Mouse (Mus musculus) CH12.LX (cell line): Measurements from ENCODE around the gene Dnaja4. TPM values are rescaled to one million over a fixed set of nuclear protein-coding genes. Genes with fewer than 3 reads are reported as not detected.

Source experiments
- DNase-seq: peaks from one replicate; pipeline ENCODE4 v3.0.0-alpha.2; 2013; ENCODE audit errors: extremely low read depth
- H3K27ac ChIP-seq: 2 replicates; pipeline ENCODE4 v1.5.1; 2012; ENCODE audit warnings: low read depth, mild to moderate bottlenecking, control low read depth, moderate library complexity; ENCODE audit not compliant: insufficient read depth
- H3K27me3 ChIP-seq: replicated peaks from 2 replicates; pipeline ENCODE3; 2012; ENCODE audit warnings: inconsistent platforms
- H3K36me3 ChIP-seq, 2 experiments: replicated peaks in 1 of 2; 2 replicates each; pipeline versions ENCODE3 to v1.6.1; 2012; ENCODE audit warnings: inconsistent platforms in 1 of 2, low read length in 1 of 2, mild to moderate bottlenecking in 1 of 2, mixed read lengths in 1 of 2, moderate library complexity in 1 of 2; ENCODE audit not compliant: control insufficient read depth in 1 of 2, insufficient read depth in 1 of 2
- H3K4me1 ChIP-seq, 2 experiments: 2 replicates each; pipeline ENCODE4 v1.6.1; 2012; ENCODE audit warnings: inconsistent platforms in 1 of 2, moderate library complexity in 1 of 2; ENCODE audit not compliant: insufficient read depth in 2 of 2, control insufficient read depth in 1 of 2
- H3K4me2 ChIP-seq: 2 replicates; pipeline ENCODE4 v1.6.1; 2012; ENCODE audit warnings: low read depth, mild to moderate bottlenecking, control low read depth; ENCODE audit not compliant: poor library complexity, insufficient read depth, severe bottlenecking
- H3K4me3 ChIP-seq, 3 experiments: fragments of 150-350 bp in 1 of 3; sonication (generic) in 1 of 3; replicated peaks in 1 of 3; 2 replicates each; pipeline versions ENCODE3 to v1.5.1; 2011 to 2012; ENCODE audit warnings: low read depth in 2 of 3, low read length in 2 of 3, mild to moderate bottlenecking in 2 of 3, moderate library complexity in 2 of 3, control low read depth in 1 of 3, improper control_type of control experiment in 1 of 3, inconsistent platforms in 1 of 3, mixed read lengths in 1 of 3; ENCODE audit not compliant: poor library complexity in 1 of 3
- H3K79me2 ChIP-seq: replicated peaks from 2 replicates; pipeline ENCODE4 v1.6.1; 2012; ENCODE audit warnings: mild to moderate bottlenecking, moderate library complexity; ENCODE audit not compliant: control insufficient read depth, poor library complexity, insufficient read depth, severe bottlenecking; ENCODE audit errors: extremely low read depth
- H3K9ac ChIP-seq: 2 replicates; pipeline ENCODE4 v1.6.1; 2012; ENCODE audit warnings: low read depth, mild to moderate bottlenecking, control low read depth, moderate library complexity; ENCODE audit not compliant: insufficient read depth
- H3K9me3 ChIP-seq: replicated peaks from 2 replicates; pipeline ENCODE3; 2012; ENCODE audit warnings: low read length, inconsistent platforms, mixed read lengths
- BHLHE40 ChIP-seq: IDR thresholded peaks from 2 replicates; pipeline ENCODE4 v1.6.1; 2011; ENCODE audit warnings: mild to moderate bottlenecking, low read depth, low read length, improper control_type of control experiment
- CHD1 ChIP-seq: IDR thresholded peaks from 2 replicates; pipeline ENCODE4 v1.6.1; 2012; ENCODE audit warnings: low read depth, low read length, improper control_type of control experiment, inconsistent platforms
- CHD2 ChIP-seq: IDR thresholded peaks from 2 replicates; pipeline ENCODE4 v1.6.1; 2011; ENCODE audit warnings: low read length, improper control_type of control experiment
- CTCF ChIP-seq, 2 experiments: IDR thresholded peaks in 1 of 2; conservative IDR thresholded peaks in 1 of 2; 2 replicates each; pipeline ENCODE4 v1.5.1; 2011 to 2012; ENCODE audit warnings: low read depth in 2 of 2, low read length in 2 of 2, improper control_type of control experiment in 1 of 2, inconsistent platforms in 1 of 2, mild to moderate bottlenecking in 1 of 2, moderate library complexity in 1 of 2
- E2F4 ChIP-seq: IDR thresholded peaks from 2 replicates; pipeline ENCODE4 v1.6.1; 2011; ENCODE audit warnings: low read depth, low read length, improper control_type of control experiment; ENCODE audit not compliant: insufficient replicate concordance
- ELF1 ChIP-seq: IDR thresholded peaks from 2 replicates; pipeline ENCODE4 v1.6.1; 2014; ENCODE audit warnings: low read depth, mild to moderate bottlenecking, inconsistent platforms, low read length, improper control_type of control experiment
- EP300 ChIP-seq: IDR thresholded peaks from 2 replicates; pipeline ENCODE4 v1.6.1; 2011; ENCODE audit warnings: low read length, improper control_type of control experiment
- ETS1 ChIP-seq: conservative IDR thresholded peaks from 2 replicates; pipeline ENCODE4 v1.6.1; 2012; ENCODE audit warnings: low read depth, mild to moderate bottlenecking, inconsistent platforms, low read length, improper control_type of control experiment, moderate library complexity
- GABPA ChIP-seq: IDR thresholded peaks from 2 replicates; pipeline ENCODE4 v1.6.1; 2012; ENCODE audit warnings: low read depth, low read length, improper control_type of control experiment, inconsistent platforms; ENCODE audit not compliant: insufficient replicate concordance
- KAT2A ChIP-seq: IDR thresholded peaks from 2 replicates; pipeline ENCODE4 v1.6.1; 2012; ENCODE audit warnings: low read length, improper control_type of control experiment, inconsistent platforms; ENCODE audit not compliant: insufficient replicate concordance
- MAX ChIP-seq: IDR thresholded peaks from 2 replicates; pipeline ENCODE4 v1.6.1; 2011; ENCODE audit warnings: low read length, improper control_type of control experiment
- MXI1 ChIP-seq: IDR thresholded peaks from 2 replicates; pipeline ENCODE4 v1.6.1; 2011; ENCODE audit warnings: mild to moderate bottlenecking, low read depth, low read length, improper control_type of control experiment
- NRF1 ChIP-seq: IDR thresholded peaks from 2 replicates; pipeline ENCODE4 v1.6.1; 2014; ENCODE audit warnings: low read depth, mild to moderate bottlenecking, inconsistent platforms, low read length, improper control_type of control experiment, moderate library complexity
- PAX5 ChIP-seq: IDR thresholded peaks from 2 replicates; pipeline ENCODE4 v1.6.1; 2012; ENCODE audit warnings: low read length, inconsistent platforms, mixed read lengths
- POLR2A ChIP-seq: IDR thresholded peaks from 2 replicates; pipeline ENCODE4 v1.6.1; 2011; ENCODE audit warnings: low read depth, mild to moderate bottlenecking, improper control_type of control experiment, low read length
- TBP ChIP-seq: conservative IDR thresholded peaks from 2 replicates; pipeline ENCODE4 v1.6.1; 2011; ENCODE audit warnings: low read depth, low read length, improper control_type of control experiment
- TCF12 ChIP-seq: IDR thresholded peaks from 2 replicates; pipeline ENCODE4 v1.6.1; 2014; ENCODE audit warnings: low read depth, mild to moderate bottlenecking, inconsistent platforms, low read length, improper control_type of control experiment
- UBTF ChIP-seq: IDR thresholded peaks from 2 replicates; pipeline ENCODE4 v1.6.1; 2012; ENCODE audit warnings: low read depth, mild to moderate bottlenecking, inconsistent platforms, low read length, improper control_type of control experiment, moderate library complexity
- USF2 ChIP-seq: conservative IDR thresholded peaks from 2 replicates; pipeline ENCODE4 v1.6.1; 2011; ENCODE audit warnings: low read depth, low read length, improper control_type of control experiment
- ZKSCAN1 ChIP-seq: IDR thresholded peaks from 2 replicates; pipeline ENCODE4 v1.6.1; 2012; ENCODE audit warnings: low read depth, inconsistent platforms, low read length, improper control_type of control experiment, borderline replicate concordance
- ZMIZ1 ChIP-seq: IDR thresholded peaks from 2 replicates; pipeline ENCODE4 v1.6.1; 2012; ENCODE audit warnings: low read depth, mild to moderate bottlenecking, inconsistent platforms, low read length, improper control_type of control experiment
- dilution Hi-C: fragments of 300-500 bp; cut with MboI; formaldehyde crosslinking; loops from 2 replicates; pipeline ENCODE4 v1.14.3; 2020; ENCODE audit warnings: low sequenced_read_pairs; ENCODE audit not compliant: extremely low pct_unique_long_range_greater_than_20kb, extremely low pct_ligation_motif_present
- in situ Hi-C: fragments of 300-500 bp; cut with MboI; formaldehyde crosslinking; loops from 3 replicates; pipeline ENCODE4 v1.14.3; 2019; ENCODE audit warnings: low sequenced_read_pairs, low pct_ligation_motif_present, low pct_unique_long_range_greater_than_20kb, mixed read lengths
- polyA plus RNA-seq: library from polyadenylated mRNA; unstranded; fragments of >175 nt; gene quantifications from 2 replicates; pipeline ENCODE4 v1.2.1, GENCODE M21; 2012; ENCODE audit warnings: low read depth; ENCODE audit not compliant: insufficient read length
- total RNA-seq, 2 experiments: library from RNA; depleted of rRNA; stranded (reverse); fragments of 300-350 nt in 1 of 2; fragments of >200 nt in 1 of 2; gene quantifications; 2 replicates each; pipeline ENCODE4 v1.2.3; 2012 to 2014

The Dnaja4 gene
- total and polyA plus RNA-seq, 3 experiments = 0.81 to 2.4 (median 1.1) TPM

DNA sequence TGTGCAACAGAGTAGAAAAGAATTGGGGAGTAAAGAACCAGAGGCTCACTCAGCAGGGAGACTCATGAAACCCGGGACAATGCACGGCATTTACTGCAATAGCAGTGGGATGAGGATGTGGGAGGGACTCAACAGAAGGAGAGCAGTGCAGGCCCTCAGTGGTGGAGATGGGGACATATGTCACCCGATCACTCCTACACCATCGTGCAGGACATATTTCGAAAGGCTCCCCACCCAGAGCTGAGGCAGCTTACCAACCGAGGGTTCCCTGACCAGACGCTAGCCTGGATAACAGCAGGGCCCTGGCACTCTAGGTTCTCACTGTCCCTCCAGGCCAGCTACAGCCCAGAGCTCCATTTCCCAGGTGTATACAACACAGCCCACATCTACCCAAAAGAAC is 23.5 kb downstream of the Dnaja4 start:
- Histone ChIP-seq H3K36me3 (peaks cover 73 to 92% of the 10 kb centered on the region in 2 experiments), H3K27ac (no peak overlapping the region), H3K9me3 (no peaks in the 10 kb centered on the region), H3K27me3 (no peaks in the 10 kb centered on the region), H3K4me2 (no peak overlapping the region), H3K9ac (no peak overlapping the region), H3K79me2 (no peaks in the 10 kb centered on the region), H3K4me1 (peaks cover 0 to 26% of the 10 kb centered on the region in 2 experiments; a peak in 2 of 4 replicates), H3K4me3 (no peak overlapping the region)
- in situ Hi-C loops (no loop called here), dilution Hi-C loops (no loop called here)
- no peak for DNase-seq
- TF ChIP-seq UBTF (no peak), POLR2A (no peak), KAT2A (no peak)

GRCm38 (mm10) chr9:54722596-54722995 is 23.9 kb downstream of the Dnaja4 start:
- H3K27ac ChIP-seq = no peak overlapping the region
- H3K4me2 ChIP-seq = no peak overlapping the region
- in situ Hi-C loops (no loop called here), dilution Hi-C loops (no loop called here)
- peaks cover 0 to 26% of the 10 kb centered on the region in 2 experiments; a peak in 2 of 4 replicates for H3K4me1 ChIP-seq
- H3K4me3 ChIP-seq = no peak overlapping the region
- no peaks in the 10 kb centered on the region for H3K79me2 ChIP-seq
- H3K9ac ChIP-seq = no peak overlapping the region
- TF ChIP-seq TCF12 (no peak), CTCF (conservative IDR thresholded peaks at IDR 0.05 in 1 of 2, IDR thresholded peaks at IDR 0.05 in 1 of 2; ENCODE audit: low read depth in 2 of 2, low read length in 2 of 2) (no peak), USF2 (no peak), NRF1 (no peak), MAX (no peak), ELF1 (no peak), EP300 (no peak), PAX5 (no peak), GABPA (no peak), BHLHE40 (no peak), TBP (no peak), CHD1 (no peak), ETS1 (no peak), E2F4 (no peak), CHD2 (no peak), POLR2A (no peak), MXI1 (no peak), ZKSCAN1 (no peak), ZMIZ1 (no peak)
- H3K9me3 ChIP-seq = no peaks in the 10 kb centered on the region
- no peaks in the 10 kb centered on the region for H3K27me3 ChIP-seq
- no peak for DNase-seq
- peaks cover 77 to 92% of the 10 kb centered on the region in 2 experiments for H3K36me3 ChIP-seq
